9 mouse cellular contexts compared by ENCODE assay signal in the genomic region with DNA sequence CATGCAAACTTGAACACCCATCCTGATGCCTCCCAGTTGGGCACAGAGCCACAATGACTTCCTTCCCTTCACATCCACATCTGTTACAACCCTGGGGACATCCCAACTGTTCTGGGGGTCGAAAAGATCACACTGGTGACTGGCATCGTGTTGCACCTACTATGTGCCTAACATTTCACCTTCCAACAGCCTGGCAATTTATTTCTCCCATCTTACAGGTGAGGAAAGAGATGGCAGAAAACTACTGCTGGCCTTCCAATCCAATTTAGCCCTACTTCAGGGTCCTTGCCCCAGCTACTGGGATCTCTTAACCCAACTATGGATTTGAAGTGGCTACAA. TPM values are rescaled to one million over a fixed set of nuclear protein-coding genes. Genes with fewer than 3 reads are reported as not detected.
A peak's percentile ranks its signal among the peaks of the same experiment; 100 is the strongest.
DNase-seq lines count a peak whose midpoint lies in the region; ATAC-seq and TF ChIP-seq lines count a peak whose summit lies in the region.
"Had no signal": no experiment of that assay in that cellular context is flagged by ENCODE, and none has a peak within 500 bp of the region (broad histone marks: within the 10 kb centered on the region; RNA-seq: fewer than 3 reads in every experiment).

No protein-coding gene starts in this region.

- peak overlapping the region; percentile 77 for H3K4me2 ChIP-seq in liver, embryonic 14.5 days (ENCODE audit: low read depth)

- H3K4me1 ChIP-seq in erythroblast, embryonic 14.5 days (ENCODE audit: control insufficient read depth): peaks cover 94% of the 10 kb centered on the region
- H3K4me1 ChIP-seq in thymus, adult 2 months (replicated peaks; ENCODE audit: control insufficient read depth, insufficient read depth, low read length): peaks cover 44% of the 10 kb centered on the region
- peaks cover 67 to 75% of the 10 kb centered on the region in 2 experiments for H3K4me1 ChIP-seq in liver, embryonic 14.5 days (replicated peaks; ENCODE audit: control insufficient read depth in 2 of 2, insufficient read depth in 2 of 2, low read length in 1 of 2)

- peaks cover 47% of the 10 kb centered on the region for H3K36me3 ChIP-seq in erythroblast, embryonic 14.5 days (ENCODE audit: control insufficient read depth)
- H3K36me3 ChIP-seq in thymus, adult 2 months (ENCODE audit: control insufficient read depth, insufficient read depth, low read length): no peaks in the 10 kb centered on the region
- H3K36me3 ChIP-seq in liver, embryonic 14.5 days (replicated peaks; ENCODE audit: control insufficient read depth, insufficient read depth, low read depth): no peaks in the 10 kb centered on the region

- H3K27ac ChIP-seq in thymus, adult 2 months (ENCODE audit: control insufficient read depth, insufficient read depth, low read length): peak overlapping the region; percentile 78
- H3K27ac ChIP-seq in liver, embryonic 14.5 days: peak overlapping the region; percentile 96

- H3K9ac ChIP-seq in liver, embryonic 14.5 days (replicated peaks): peak overlapping the region; percentile 78

- TF ChIP-seq EP300 in liver, embryonic 14.5 days (IDR thresholded peaks at IDR 0.05; ENCODE audit: low read depth): no peak

- TF ChIP-seq POLR2A in thymus, adult 2 months (IDR thresholded peaks at IDR 0.05; ENCODE audit: control insufficient read depth, extremely low read depth, insufficient read depth, low read length, poor library complexity): no peak

- no peak for ATAC-seq in erythroblast, adult 5-6 weeks (replicated peaks; ENCODE audit: low FRiP score, poor library complexity, severe bottlenecking)
- ATAC-seq in liver, embryonic 14.5 days (ENCODE audit: insufficient read depth): no peak

- DNase-seq in thymus, adult 2 months: no peak
- no peak for DNase-seq in thymus, adult 18-20 months
- DNase-seq in liver, embryonic 14.5 days (ENCODE audit: low read depth in 3 of 3, low spot score in 3 of 3): no peak
- no peak for DNase-seq in adrenal gland, adult 8-10 months
- DNase-seq in layer of hippocampus, adult 8-10 months (ENCODE audit: low spot score in 2 of 2): no peak
- no peak for DNase-seq in kidney, adult 11 months

- H3K4me3 ChIP-seq in erythroblast, embryonic 14.5 days (replicated peaks): peak overlapping the region; percentile 75
- peak overlapping the region; percentile 78 for H3K4me3 ChIP-seq in thymus, adult 2 months (ENCODE audit: control insufficient read depth, insufficient read depth, low read length)
- H3K4me3 ChIP-seq in liver, embryonic 14.5 days (ENCODE audit: insufficient read depth in 1 of 2, low read depth in 2 of 2, low read length in 2 of 2): peak overlapping the region; percentile 64 to 76

- H3K9me3 ChIP-seq in erythroblast, embryonic 14.5 days (ENCODE audit: control insufficient read depth, low read length): no peaks in the 10 kb centered on the region; the same call in 1 of the 2 replicates
- no peaks in the 10 kb centered on the region for H3K9me3 ChIP-seq in liver, embryonic 14.5 days (ENCODE audit: control insufficient read depth, low read length)

- WGBS in thymus, adult 2 months: 4% methylated on average over 2 of the region's 2 CpGs
- WGBS in liver, embryonic 14.5 days (ENCODE audit: insufficient replicate concordance): 9% methylated on average over 2 of the region's 2 CpGs

- H3K27me3 ChIP-seq in erythroblast, embryonic 14.5 days (ENCODE audit: control insufficient read depth): no peaks in the 10 kb centered on the region
- no peaks in the 10 kb centered on the region for H3K27me3 ChIP-seq in thymus, adult 2 months (ENCODE audit: control insufficient read depth, insufficient read depth, low read length)
- no peaks in the 10 kb centered on the region for H3K27me3 ChIP-seq in liver, embryonic 14.5 days (ENCODE audit: control insufficient read depth, insufficient read depth, low read length)

- no peak for TF ChIP-seq CTCF in thymus, adult 2 months (IDR thresholded peaks at IDR 0.05; ENCODE audit: borderline replicate concordance, control insufficient read depth, extremely low read depth, insufficient read depth, low read length, poor library complexity)
- TF ChIP-seq CTCF in liver, embryonic 14.5 days (IDR thresholded peaks at IDR 0.05; ENCODE audit: low read depth): no peak

RNA-seq across cellular contexts. Expression of a gene that starts 0.8 kb away (rescaled TPM):
- not detected in 2 replicates for polyA plus RNA-seq in erythroblast, embryonic 14.5 days (2012)
- 7.1 TPM in 1 of 2 replicates, not detected in the other for total RNA-seq in erythroblast, adult 5-6 weeks (2015; ENCODE audit: low replicate concordance)
- total RNA-seq in erythroblast, adult 5-6 weeks (2017; ENCODE audit: low replicate concordance): not detected in 2 replicates
- not detected in 2 replicates for polyA plus RNA-seq in thymus, adult 2 months (2012; rRNA removed)
- polyA plus RNA-seq in liver, embryonic 14.5 days (2012; rRNA removed): not detected in 2 replicates
- polyA plus RNA-seq in liver, embryonic 14.5 days (2014; fragmentation: Nextera tagmentation; extraction: Ambion mirVana): not detected in 2 replicates
- not detected for total RNA-seq in adrenal gland, adult 8-10 months (2022)
- 1 to 10 TPM in 1 of 4 experiments, not detected in 3; 1.8 TPM for total RNA-seq in layer of hippocampus, adult 8-10 months (2022)
- total RNA-seq: hematopoietic stem cell, adult 5-6 weeks had no signal

RNA-seq across cellular contexts. Expression of a gene that starts 36.4 kb away (rescaled TPM):
- polyA plus RNA-seq in erythroblast, embryonic 14.5 days (2012): 0.99 and 1.1 TPM in 2 replicates
- 2.7 and 6.1 TPM in 2 replicates for total RNA-seq in erythroblast, adult 5-6 weeks (2015; ENCODE audit: low replicate concordance)
- 1.8 and 4.3 TPM in 2 replicates for total RNA-seq in erythroblast, adult 5-6 weeks (2017; ENCODE audit: low replicate concordance)
- 4.2 and 4.4 TPM in 2 replicates for polyA plus RNA-seq in thymus, adult 2 months (2012; rRNA removed)
- 5.7 and 6.0 TPM in 2 replicates for polyA plus RNA-seq in liver, embryonic 14.5 days (2012; rRNA removed)
- 3.7 and 4.4 TPM in 2 replicates for polyA plus RNA-seq in liver, embryonic 14.5 days (2014; fragmentation: Nextera tagmentation; extraction: Ambion mirVana)
- total RNA-seq in adrenal gland, adult 8-10 months (2022): 10 to 100 TPM in 3 of 4 experiments, 1 to 10 TPM in 1; 9.9 to 19.6 (median 12.8) TPM
- 10 to 100 TPM; 44.4 to 47.8 (median 45.1) TPM for total RNA-seq in layer of hippocampus, adult 8-10 months (2022)
